Mouse (Mus musculus) testis, adult 2 months (tissue): Measurements from ENCODE around the gene Gna15. TPM values are rescaled to one million over a fixed set of nuclear protein-coding genes. Genes with fewer than 3 reads are reported as not detected.

ENCODE experiments used
- H3K27ac ChIP-seq: fragments of 200-500 bp; 2 replicates; pipeline ENCODE4 v1.5.1; 2012; ENCODE audit warnings: low read depth, low read length; ENCODE audit not compliant: control insufficient read depth, insufficient read depth
- H3K27me3 ChIP-seq: fragments of 200-500 bp; 2 replicates; pipeline ENCODE4 v1.6.1; 2012; ENCODE audit warnings: mild to moderate bottlenecking, low read length, moderate library complexity; ENCODE audit not compliant: control insufficient read depth, insufficient read depth
- H3K36me3 ChIP-seq: fragments of 200-500 bp; 2 replicates; pipeline ENCODE4 v1.6.1; 2012; ENCODE audit warnings: mild to moderate bottlenecking, low read length; ENCODE audit not compliant: control insufficient read depth, insufficient read depth
- H3K4me1 ChIP-seq: fragments of 200-500 bp; 2 replicates; pipeline ENCODE4 v1.6.1; 2012; ENCODE audit warnings: low read length; ENCODE audit not compliant: control insufficient read depth, insufficient read depth
- H3K4me3 ChIP-seq: fragments of 200-500 bp; 2 replicates; pipeline ENCODE4 v1.5.1; 2012; ENCODE audit warnings: low read depth, mild to moderate bottlenecking, low read length, moderate library complexity, mixed read lengths; ENCODE audit not compliant: control insufficient read depth
- CTCF ChIP-seq: fragments of 200-500 bp; IDR thresholded peaks from 2 replicates; pipeline ENCODE4 v1.5.1; 2012; ENCODE audit warnings: low read depth, mild to moderate bottlenecking, inconsistent platforms, low read length, moderate library complexity; ENCODE audit not compliant: control insufficient read depth, insufficient read depth, insufficient replicate concordance
- POLR2A ChIP-seq: fragments of 200-500 bp; IDR thresholded peaks from 2 replicates; pipeline ENCODE4 v1.6.1; 2012; ENCODE audit warnings: low read depth, mild to moderate bottlenecking, inconsistent platforms, low read length, moderate library complexity; ENCODE audit not compliant: control insufficient read depth
- polyA plus RNA-seq: library from polyadenylated mRNA; depleted of rRNA; stranded (reverse); fragments of >200 nt; gene quantifications from 2 replicates; pipeline ENCODE4 v1.2.3, GENCODE M21; 2012

The Gna15 gene
- polyA plus RNA-seq, 1 experiment, result 1.0 TPM

DNA sequence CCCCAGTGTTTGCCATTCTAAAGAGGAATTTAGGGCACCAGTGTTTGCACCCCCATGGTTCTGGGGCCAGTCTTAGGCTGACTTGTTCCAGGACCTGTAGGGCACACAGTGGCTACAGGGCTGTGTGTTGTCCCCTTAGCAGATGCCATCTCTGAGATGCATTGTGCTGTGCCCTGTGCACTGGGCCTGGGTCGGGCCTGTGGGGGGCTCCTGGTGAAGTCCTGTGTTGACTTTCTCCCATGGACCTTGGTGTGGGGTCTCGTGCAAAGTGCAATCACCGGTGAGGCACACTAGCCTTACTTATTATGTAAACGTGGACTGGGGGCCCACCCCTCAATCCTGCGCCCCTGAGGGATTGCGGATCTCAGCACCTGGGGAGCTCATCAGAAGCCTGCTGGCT lies 38.4 kb upstream of the Gna15 start:
- Histone ChIP-seq H3K27ac (no peak overlapping the region), H3K4me3 (no peak overlapping the region), H3K36me3 (no peaks in the 10 kb centered on the region), H3K4me1 (peaks cover 8% of the 10 kb centered on the region), H3K27me3 (no peaks in the 10 kb centered on the region)
- TF ChIP-seq POLR2A, result no peak
- no peak for TF ChIP-seq CTCF

DNA sequence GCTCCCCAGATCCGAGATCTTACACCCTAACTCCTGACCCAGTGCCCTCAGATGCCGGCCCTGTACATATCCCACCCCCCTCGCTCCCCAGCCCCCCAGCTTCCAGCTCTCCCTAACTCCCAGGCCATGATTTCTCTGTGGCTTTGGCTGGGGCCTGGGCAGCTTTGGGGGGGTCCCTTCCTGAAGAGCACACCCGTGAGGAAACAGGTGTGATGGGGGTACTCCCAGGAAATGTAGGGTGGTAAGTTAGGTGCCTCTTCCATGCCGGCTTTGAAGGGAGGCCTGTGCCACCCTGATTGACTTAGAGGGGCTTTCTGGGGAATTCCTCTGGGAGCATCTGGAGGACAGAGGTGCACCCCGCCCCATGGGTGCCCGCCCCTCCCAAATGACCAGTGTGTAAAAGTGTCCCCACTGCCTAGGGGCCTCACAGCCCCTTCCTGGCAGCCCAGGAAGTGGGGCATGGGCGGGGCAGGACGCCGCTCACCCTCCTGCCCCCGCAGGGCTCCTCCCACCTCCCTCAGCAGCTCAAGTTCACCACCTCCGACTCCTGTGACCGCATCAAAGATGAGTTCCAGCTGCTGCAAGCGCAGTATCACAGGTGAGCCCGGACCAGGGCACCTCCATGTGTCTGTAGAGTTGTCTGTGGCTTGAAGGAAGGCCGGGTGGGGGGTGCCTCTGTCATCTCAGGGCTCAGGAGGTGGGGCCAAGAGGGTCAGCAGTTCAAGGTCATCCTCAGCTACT lies 36.9 kb upstream of the Gna15 start:
- H3K27ac ChIP-seq, result no peak overlapping the region; the same call in 1 of the 2 replicates
- no peaks in the 10 kb centered on the region for H3K27me3 ChIP-seq
- H3K4me3 ChIP-seq, result peak overlapping the region; percentile 65
- TF ChIP-seq CTCF (no peak), POLR2A (no peak)
- peaks cover 8% of the 10 kb centered on the region for H3K4me1 ChIP-seq
- H3K36me3 ChIP-seq, result no peaks in the 10 kb centered on the region

DNA sequence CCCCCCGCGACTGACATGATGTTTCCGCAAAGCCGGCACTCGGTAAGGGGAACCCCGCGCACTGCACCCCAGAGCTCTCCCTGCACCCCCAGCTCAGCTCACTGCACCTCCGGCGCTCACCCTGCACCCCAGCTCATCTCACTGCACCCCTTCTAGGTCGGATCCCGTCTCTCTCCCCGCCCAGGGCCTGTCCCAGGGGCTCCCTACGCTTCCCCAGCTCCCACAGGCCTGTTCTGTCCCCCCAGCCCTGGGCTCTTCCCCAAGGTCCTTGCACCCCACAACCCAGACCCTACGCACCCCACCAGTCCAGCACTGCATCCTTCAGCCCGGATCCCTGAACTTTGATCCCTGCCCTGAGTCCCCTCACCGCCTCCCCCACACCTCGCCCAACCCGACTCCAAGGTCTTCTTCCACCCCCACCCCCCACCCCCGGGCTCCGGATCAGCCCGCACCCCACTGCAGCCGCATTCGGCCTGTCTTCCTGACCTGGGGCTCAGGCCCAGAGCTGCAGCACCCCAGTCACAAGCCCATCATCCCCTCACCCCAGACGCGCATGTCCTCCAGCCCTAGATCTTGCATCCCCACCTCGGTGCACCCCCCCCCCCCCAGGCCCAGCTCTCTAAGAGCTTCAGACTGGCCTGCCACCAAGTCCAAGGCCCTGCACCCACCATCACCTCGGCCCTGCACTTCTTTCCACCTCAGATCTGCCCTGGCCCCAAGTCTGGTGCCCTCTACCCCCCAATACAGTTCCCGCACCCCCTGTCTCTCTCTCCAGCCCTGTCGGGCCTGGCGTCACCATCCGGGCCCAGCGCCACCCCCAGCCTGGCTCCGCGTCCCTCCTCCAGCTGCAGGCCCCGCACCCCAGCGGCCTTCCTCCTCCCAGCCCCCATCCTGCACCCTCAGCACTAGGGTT lies 35.9 kb upstream of the Gna15 start:
- peaks cover 8% of the 10 kb centered on the region for H3K4me1 ChIP-seq
- H3K27ac ChIP-seq, result peak overlapping the region; percentile 72
- H3K27me3 ChIP-seq, result no peaks in the 10 kb centered on the region
- H3K36me3 ChIP-seq, result no peaks in the 10 kb centered on the region
- H3K4me3 ChIP-seq, result peak overlapping the region; percentile 65
- TF ChIP-seq CTCF (0 out of 2 replicates have a peak, but pooled peaks have one; percentile 5), POLR2A (no peak)

DNA sequence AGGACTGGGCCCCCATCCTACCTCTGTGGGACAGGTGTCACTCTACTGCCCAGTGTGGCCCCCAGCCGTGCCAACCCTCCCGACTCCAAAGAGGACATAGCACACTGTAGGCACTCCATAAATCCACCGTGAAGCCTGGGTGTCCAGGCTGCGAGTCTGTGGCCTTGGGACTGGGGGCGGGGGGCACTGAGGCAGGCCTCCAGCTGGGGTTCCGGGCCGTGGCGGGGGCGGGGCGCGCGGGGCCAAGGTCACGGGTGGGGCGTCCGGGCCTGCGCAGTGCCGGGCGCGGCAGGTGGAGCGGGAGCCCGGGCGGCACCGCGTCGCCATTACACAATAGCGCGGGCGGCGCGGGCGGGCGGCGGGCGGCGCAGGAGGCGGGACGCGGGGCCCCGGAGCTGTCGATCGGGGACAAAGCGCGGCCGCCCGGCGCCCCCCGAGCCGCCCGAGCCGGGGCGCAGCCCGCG lies 35.2 kb upstream of the Gna15 start, which contains the start of gene Aes:
TSS of gene Aes (plus strand) at position 326 of the 464 bp plus-strand sequence.
- H3K36me3 ChIP-seq, result no peaks in the 10 kb centered on the region
- peak within 1 kb of the TSS; percentile 84 for H3K27ac ChIP-seq
- TF ChIP-seq POLR2A (no peak), CTCF (no peak)
- peak within 1 kb of the TSS; percentile 73 for H3K4me3 ChIP-seq
- no peaks in the 10 kb centered on the region for H3K27me3 ChIP-seq
- peaks cover 8% of the 10 kb centered on the region for H3K4me1 ChIP-seq

DNA sequence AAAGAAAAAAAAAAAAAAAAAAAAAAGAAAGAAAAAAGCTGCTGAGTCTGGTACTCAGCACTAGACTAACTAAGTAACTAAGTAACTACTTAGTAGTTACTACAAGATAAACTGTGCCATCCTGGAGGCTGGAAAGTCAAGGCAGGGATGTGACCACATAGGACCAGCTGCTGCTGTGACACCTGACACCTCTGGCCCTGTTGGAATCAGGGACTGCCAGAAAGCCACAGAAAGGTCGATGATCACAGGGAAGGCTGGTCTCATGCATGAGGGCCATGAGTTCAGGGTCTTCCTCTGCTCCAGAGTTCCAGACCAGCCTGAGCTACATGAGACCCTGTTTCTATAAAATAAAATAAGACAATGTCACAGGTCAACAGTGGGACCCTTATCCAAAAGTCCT lies 33.5 kb upstream of the Gna15 start:
- Histone ChIP-seq H3K4me3 (no peak overlapping the region), H3K4me1 (peaks cover 7% of the 10 kb centered on the region), H3K27me3 (no peaks in the 10 kb centered on the region), H3K36me3 (no peaks in the 10 kb centered on the region), H3K27ac (no peak overlapping the region)
- TF ChIP-seq CTCF (no peak), POLR2A (no peak)

DNA sequence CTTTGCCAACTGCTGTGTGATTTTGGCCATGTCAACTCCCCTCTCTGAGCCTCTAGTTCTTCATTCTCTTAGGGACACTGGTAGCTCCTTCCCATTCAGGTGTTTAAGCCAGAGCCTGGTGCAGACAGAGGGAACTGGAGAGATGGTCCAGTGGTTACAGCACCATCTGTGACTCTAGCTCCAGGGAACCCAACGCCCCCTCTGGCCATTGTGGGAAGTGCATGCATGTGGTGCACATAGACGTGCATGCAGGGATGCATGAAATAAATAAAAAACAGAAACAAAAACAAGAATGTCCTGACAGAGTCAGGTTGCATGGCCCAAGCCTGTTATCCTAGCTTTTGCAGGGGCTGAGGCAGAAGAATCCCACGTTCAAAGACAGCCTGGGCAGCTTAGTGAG lies 32.3 kb upstream of the Gna15 start:
- H3K27me3 ChIP-seq, result no peaks in the 10 kb centered on the region
- H3K27ac ChIP-seq, result no peak overlapping the region
- no peaks in the 10 kb centered on the region for H3K36me3 ChIP-seq
- TF ChIP-seq POLR2A (no peak), CTCF (peak; percentile 83; the same call in 1 of the 2 replicates)
- peaks cover 13% of the 10 kb centered on the region for H3K4me1 ChIP-seq
- no peak overlapping the region for H3K4me3 ChIP-seq
